Mouse (Mus musculus) B cell, adult (primary cell): Measurements from ENCODE around the gene Fkbp10. TPM values are rescaled to one million over a fixed set of nuclear protein-coding genes. Genes with fewer than 3 reads are reported as not detected.

Source experiments
- total RNA-seq: library from RNA; stranded (reverse); gene quantifications from 4 replicates; pipeline ENCODE4 v1.2.4, GENCODE M21; 2023; ENCODE audit not compliant: inconsistent age

The Fkbp10 gene
- total RNA-seq: not detected in 4 replicates

GRCm38 (mm10) chr11:100414914-100415822 lies at the start of gene Fkbp10:
Gene Fkbp10, plus strand, starts transcription at chr11:100415697.

GRCm38 (mm10) chr11:100397600-100398389 lies 17.7 kb upstream of the Fkbp10 start, which contains the start of gene Jup:
Gene Jup, minus strand, starts transcription at chr11:100397763.

GRCm38 (mm10) chr11:100414021-100414913 lies 1.2 kb upstream of the Fkbp10 start, which contains the start of gene P3h4:
Gene P3h4, minus strand, starts transcription at chr11:100414836.

GRCm38 (mm10) chr11:100441797-100442196 lies 26.3 kb downstream of the Fkbp10 start, which contains the start of the genes Nt5c3b and Klhl10:
Gene Nt5c3b, minus strand, starts transcription at chr11:100441808.
Gene Klhl10, plus strand, starts transcription at chr11:100441917.

GRCm38 (mm10) chr11:100472197-100472934 lies 56.9 kb downstream of the Fkbp10 start, which contains the start of gene Klhl11:
Gene Klhl11, minus strand, starts transcription at chr11:100472741.

Other genes with a start within 250 kb of the Fkbp10 start
- gene Krt9, start 222.5 kb upstream of the Fkbp10 start, total RNA-seq: not detected in 4 replicates
- not detected in 4 replicates for gene Krt14, start 208.1 kb upstream of the Fkbp10 start, total RNA-seq
- not detected in 4 replicates for gene Krt16, start 166.8 kb upstream of the Fkbp10 start, total RNA-seq
- gene Krt17, start 154.7 kb upstream of the Fkbp10 start, total RNA-seq: not detected in 4 replicates
- not detected in 4 replicates for gene Krt42, start 145.8 kb upstream of the Fkbp10 start, total RNA-seq
- 2,378 to 2,468 TPM (median 2,410 TPM) in 4 replicates for gene Eif1, start 95.8 kb upstream of the Fkbp10 start, total RNA-seq
- gene Gast, start 81.3 kb upstream of the Fkbp10 start, total RNA-seq: not detected in 4 replicates
- gene Hap1, start 59.6 kb upstream of the Fkbp10 start, total RNA-seq: 2.0 to 3.5 TPM (median 2.4 TPM) in 4 replicates
- 12.6 to 22.2 TPM (median 13.9 TPM) in 4 replicates for gene Jup, start 17.9 kb upstream of the Fkbp10 start, total RNA-seq
- gene P3h4, start 861 bp upstream of the Fkbp10 start, total RNA-seq: 0.24 TPM in 1 of 4 replicates, not detected in the others
- 60.8 to 67.9 TPM (median 62.0 TPM) in 4 replicates for gene Nt5c3b, start 26.1 kb downstream of the Fkbp10 start, total RNA-seq
- gene Klhl10, start 26.2 kb downstream of the Fkbp10 start, total RNA-seq: 1.2 to 3.1 TPM (median 2.1 TPM) in 4 replicates
- gene Klhl11, start 57.0 kb downstream of the Fkbp10 start, total RNA-seq: 20.4 to 24.2 TPM (median 22.4 TPM) in 4 replicates
- gene Acly, start 112.3 kb downstream of the Fkbp10 start, total RNA-seq: 158 to 172 TPM (median 161 TPM) in 4 replicates
- gene Ttc25, start 129.9 kb downstream of the Fkbp10 start, total RNA-seq: 0.32 to 0.51 TPM (median 0.39 TPM) in 3 of 4 replicates, not detected in the other
- 182 to 196 TPM (median 187 TPM) in 4 replicates for gene Cnp, start 159.2 kb downstream of the Fkbp10 start, total RNA-seq
- 24.9 to 30.3 TPM (median 26.3 TPM) in 4 replicates for gene Nkiras2, start 203.5 kb downstream of the Fkbp10 start, total RNA-seq
- 460 to 496 TPM (median 474 TPM) in 4 replicates for gene Dnajc7, start 204.5 kb downstream of the Fkbp10 start, total RNA-seq